Mouse (Mus musculus) lung, postnatal 0 days (tissue): ENCODE measurements at regions not wholly inside any gene's neighbourhood (a gene's known extent, or its start where the extent isn't known, plus 50 kb on each side); places are given as distances from the start of the nearest gene placed in this dataset.

Source experiments
- ATAC-seq: fragments of 200-750 bp; cut with Nextera tagmentation; 2 replicates; pipeline ENCODE4 v1.8.0; 2017; ENCODE audit warnings: moderate library complexity
- DNase-seq: peaks from one replicate; pipeline ENCODE4 v3.0.0-alpha.2; 2016; ENCODE audit warnings: low spot score
- H3K27ac ChIP-seq: fragments of 300-500 bp; sonication (generic); 2 replicates; pipeline ENCODE4 v1.5.1; 2014; ENCODE audit warnings: antibody characterized with exemption, mild to moderate bottlenecking, low read length, mixed read lengths
- H3K27me3 ChIP-seq: fragments of 300-500 bp; sonication (generic); replicated peaks from 2 replicates; pipeline ENCODE4 v1.6.1; 2014; ENCODE audit warnings: low read length, mixed read lengths; ENCODE audit not compliant: insufficient read depth
- H3K36me3 ChIP-seq: fragments of 300-500 bp; sonication (generic); 2 replicates; pipeline ENCODE4 v1.6.1; 2014; ENCODE audit warnings: low read length, mixed read lengths; ENCODE audit not compliant: insufficient read depth
- H3K4me1 ChIP-seq: fragments of 300-500 bp; sonication (generic); 2 replicates; pipeline ENCODE4 v1.6.1; 2014; ENCODE audit warnings: antibody characterized with exemption, low read depth, low read length, mixed read lengths; ENCODE audit not compliant: insufficient read depth
- H3K4me2 ChIP-seq: fragments of 300-500 bp; sonication (generic); replicated peaks from 2 replicates; pipeline ENCODE4 v1.6.1; 2014; ENCODE audit warnings: low read depth, mild to moderate bottlenecking, low read length, moderate library complexity, mixed read lengths
- H3K4me3 ChIP-seq: fragments of 300-500 bp; sonication (generic); 2 replicates; pipeline ENCODE4 v1.5.1; 2014; ENCODE audit warnings: low read depth, low read length
- H3K9ac ChIP-seq: fragments of 300-500 bp; sonication (generic); replicated peaks from 2 replicates; pipeline ENCODE4 v1.6.1; 2014; ENCODE audit warnings: low read depth, mild to moderate bottlenecking
- H3K9me3 ChIP-seq: fragments of 300-500 bp; sonication (generic); 2 replicates; pipeline ENCODE4 v1.6.1; 2016; ENCODE audit warnings: low read length, mixed read lengths
- CTCF ChIP-seq: IDR thresholded peaks from 2 replicates; pipeline ENCODE4 v1.5.1; 2016; ENCODE audit warnings: antibody characterized with exemption, mild to moderate bottlenecking
- EP300 ChIP-seq: IDR thresholded peaks from 2 replicates; pipeline ENCODE4 v1.6.1; 2016; ENCODE audit warnings: antibody characterized with exemption, mild to moderate bottlenecking, control low read depth
- WGBS: fragments of 180-500 bp; shearing (Covaris S2); extraction: QIAGEN DNeasy Blood & Tissue Kit; methylation state at CpG from one replicate; pipeline ENCODE4 v1.1.7; 2014; 5-methylcytosine and 5-hydroxymethylcytosine counted together

DNA sequence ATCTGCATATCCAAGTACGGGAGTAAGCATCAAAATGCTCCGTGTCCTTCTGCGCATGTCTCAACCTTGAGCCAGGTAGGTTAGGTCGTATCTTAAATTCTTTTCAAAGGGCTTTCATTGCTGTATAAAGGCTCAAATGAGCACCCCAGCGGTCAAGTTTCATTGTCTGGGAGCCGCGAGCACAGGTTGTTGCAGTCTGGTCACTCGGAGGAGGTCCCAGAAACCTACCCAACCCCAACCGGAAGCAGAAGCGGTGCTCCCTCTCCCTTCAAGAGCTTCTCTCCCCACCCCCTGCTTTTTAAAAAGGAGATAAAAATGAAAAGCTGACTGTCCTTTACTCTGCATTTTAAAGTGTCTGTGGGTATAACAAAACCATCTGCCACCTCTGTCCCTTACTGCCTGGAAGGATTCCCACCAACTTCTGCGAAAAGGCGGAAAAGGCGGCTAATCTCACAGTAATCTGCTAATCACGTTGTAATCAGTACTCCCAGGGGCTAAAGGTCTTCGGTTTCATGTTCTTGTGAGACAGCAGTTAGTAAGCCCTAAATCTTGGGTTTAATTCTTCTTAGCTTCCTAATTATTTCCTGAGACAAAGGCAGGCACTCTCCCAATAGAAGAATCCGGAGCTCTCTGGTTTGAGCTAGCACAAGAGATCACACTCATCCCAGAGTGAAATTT, 2081.0 kb downstream of the A830018L16Rik start:
- peak overlapping the region; percentile 6; the same call in 1 of the 2 replicates for H3K4me2 ChIP-seq
- no peak overlapping the region for H3K4me3 ChIP-seq
- H3K9ac ChIP-seq, result no peak overlapping the region
- no peaks in the 10 kb centered on the region for H3K36me3 ChIP-seq
- H3K9me3 ChIP-seq, result no peaks in the 10 kb centered on the region
- ATAC-seq (no peak), DNase-seq (no peak)
- no peaks in the 10 kb centered on the region for H3K27me3 ChIP-seq
- WGBS, result 34% methylated on average over 16 of the region's 16 CpGs
- TF ChIP-seq CTCF (no peak), EP300 (no peak)
- H3K27ac ChIP-seq, result no peak overlapping the region
- H3K4me1 ChIP-seq, result no peaks in the 10 kb centered on the region

DNA sequence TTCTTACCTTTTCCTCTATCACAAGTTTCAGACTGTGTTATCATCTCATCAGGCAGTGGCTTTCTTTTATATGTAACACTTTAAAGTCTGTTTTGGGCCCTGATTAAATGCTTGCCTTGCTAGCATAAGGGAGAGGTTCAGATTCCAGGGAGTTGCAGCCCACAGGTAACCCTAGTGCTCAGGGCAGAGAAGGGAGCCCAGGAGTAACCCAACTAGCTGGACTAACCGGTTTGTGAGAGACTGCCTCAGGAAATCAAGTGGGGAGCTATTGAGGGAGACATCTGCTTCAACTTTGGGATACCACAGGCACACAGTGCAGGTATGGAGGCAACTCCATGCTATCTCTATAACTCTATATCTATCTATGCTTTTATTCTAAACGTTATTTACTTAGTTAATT, 2082.5 kb downstream of the A830018L16Rik start:
- H3K4me1 ChIP-seq, result no peaks in the 10 kb centered on the region
- peak; percentile 70 for ATAC-seq
- H3K9me3 ChIP-seq, result no peaks in the 10 kb centered on the region
- H3K27ac ChIP-seq, result no peak overlapping the region
- no peak overlapping the region for H3K4me2 ChIP-seq
- H3K4me3 ChIP-seq, result no peak overlapping the region
- TF ChIP-seq CTCF (no peak), EP300 (no peak)
- H3K9ac ChIP-seq, result no peak overlapping the region
- no peaks in the 10 kb centered on the region for H3K27me3 ChIP-seq
- no peaks in the 10 kb centered on the region for H3K36me3 ChIP-seq
- 12% methylated on average over 2 of the region's 2 CpGs for WGBS
- DNase-seq, result peak; percentile 49

DNA sequence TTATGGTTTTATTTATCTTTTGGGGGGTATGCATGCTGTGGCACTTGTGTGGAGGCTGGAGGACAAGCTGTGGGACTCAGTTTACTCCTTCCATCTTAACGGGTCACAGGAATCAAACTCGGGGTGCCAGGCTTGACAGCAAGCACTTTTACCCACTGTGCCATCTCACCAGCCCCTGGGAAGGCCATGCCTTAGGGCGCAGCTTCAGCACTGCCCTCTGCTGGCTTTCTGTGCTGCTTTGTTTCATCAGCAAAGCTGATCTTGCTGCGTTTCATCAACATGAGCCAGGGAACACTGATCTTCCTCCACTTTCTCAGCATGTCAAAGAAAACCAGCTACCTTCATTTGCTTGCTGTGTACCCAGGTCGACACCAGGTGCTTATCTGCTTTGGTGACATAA, 2086.6 kb downstream of the A830018L16Rik start:
- WGBS, result 29% methylated on average over 5 of the region's 5 CpGs
- DNase-seq, result peak; percentile 45
- no peaks in the 10 kb centered on the region for H3K9me3 ChIP-seq

DNA sequence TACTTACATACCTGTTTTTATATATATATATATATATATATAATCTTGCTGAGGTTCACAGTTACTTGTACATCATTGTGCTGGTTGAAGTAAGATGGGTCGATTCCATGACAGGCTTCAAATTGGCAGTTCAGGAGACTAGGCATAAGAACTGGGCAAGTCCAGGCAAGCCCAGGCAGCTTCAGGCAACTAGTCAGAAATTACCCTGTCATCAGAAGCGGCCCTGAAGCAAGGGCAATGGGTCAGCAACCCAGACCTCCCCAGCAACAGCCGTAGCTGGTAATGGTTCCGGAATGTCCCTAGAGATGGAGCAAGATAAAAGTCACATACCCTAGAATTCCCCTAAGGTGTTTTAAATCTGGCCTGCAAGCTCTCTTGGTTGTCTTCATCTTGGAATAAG, 2088.0 kb downstream of the A830018L16Rik start:
- Histone ChIP-seq H3K27ac (no peak overlapping the region), H3K4me3 (no peak overlapping the region), H3K27me3 (no peaks in the 10 kb centered on the region), H3K9me3 (no peaks in the 10 kb centered on the region), H3K9ac (no peak overlapping the region), H3K4me2 (no peak overlapping the region), H3K36me3 (no peaks in the 10 kb centered on the region), H3K4me1 (no peaks in the 10 kb centered on the region)
- WGBS, result 66% methylated on average over 4 of the region's 4 CpGs
- no peak for DNase-seq
- no peak for ATAC-seq
- no peak for TF ChIP-seq CTCF
- TF ChIP-seq EP300, result no peak

More for the DNA sequence above, 2086.6 kb downstream of the A830018L16Rik start:
- Histone ChIP-seq H3K4me2 (no peak overlapping the region), H3K27me3 (no peaks in the 10 kb centered on the region), H3K9ac (no peak overlapping the region), H3K4me3 (no peak overlapping the region), H3K36me3 (no peaks in the 10 kb centered on the region), H3K4me1 (no peaks in the 10 kb centered on the region), H3K27ac (no peak overlapping the region)
- no peak for ATAC-seq
- TF ChIP-seq CTCF (peak; percentile 76), EP300 (no peak)

DNA sequence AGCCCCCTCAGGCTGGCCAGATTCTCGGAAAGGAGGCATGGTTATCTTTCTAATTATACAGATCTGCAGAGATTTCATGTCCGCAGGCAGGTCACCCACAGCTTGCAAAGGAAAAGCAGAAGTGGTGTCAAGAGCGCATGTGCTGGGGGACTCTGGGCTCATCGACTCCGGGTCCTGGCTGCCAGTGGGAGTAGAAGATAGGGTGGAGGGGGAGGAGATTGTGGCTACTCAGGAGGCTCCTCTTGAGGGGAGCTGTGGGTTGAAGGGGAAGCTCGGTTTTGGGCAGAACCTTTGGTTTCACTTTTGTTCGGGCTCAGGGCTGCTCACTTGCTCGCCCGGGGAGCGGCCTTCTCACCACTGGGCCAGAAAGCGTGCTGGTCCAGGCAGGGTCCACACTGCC, 2099.9 kb downstream of the A830018L16Rik start:
- DNase-seq (no peak), ATAC-seq (no peak)
- no peak overlapping the region for H3K4me2 ChIP-seq
- 89% methylated on average over 11 of the region's 11 CpGs for WGBS
- H3K27me3 ChIP-seq, result no peaks in the 10 kb centered on the region
- no peaks in the 10 kb centered on the region for H3K36me3 ChIP-seq
- H3K9me3 ChIP-seq, result no peaks in the 10 kb centered on the region
- H3K4me3 ChIP-seq, result no peak overlapping the region
- H3K27ac ChIP-seq, result no peak overlapping the region
- no peaks in the 10 kb centered on the region for H3K4me1 ChIP-seq
- TF ChIP-seq EP300, result no peak
- no peak for TF ChIP-seq CTCF
- no peak overlapping the region for H3K9ac ChIP-seq
